Mouse (Mus musculus): Measurements from ENCODE around the gene Myh9. TPM values are rescaled to one million over a fixed set of nuclear protein-coding genes. Genes with fewer than 3 reads are reported as not detected.

Gene Myh9
- polyA plus RNA-seq, 1 experiment from 2014 or later, result 86.6 TPM

DNA sequence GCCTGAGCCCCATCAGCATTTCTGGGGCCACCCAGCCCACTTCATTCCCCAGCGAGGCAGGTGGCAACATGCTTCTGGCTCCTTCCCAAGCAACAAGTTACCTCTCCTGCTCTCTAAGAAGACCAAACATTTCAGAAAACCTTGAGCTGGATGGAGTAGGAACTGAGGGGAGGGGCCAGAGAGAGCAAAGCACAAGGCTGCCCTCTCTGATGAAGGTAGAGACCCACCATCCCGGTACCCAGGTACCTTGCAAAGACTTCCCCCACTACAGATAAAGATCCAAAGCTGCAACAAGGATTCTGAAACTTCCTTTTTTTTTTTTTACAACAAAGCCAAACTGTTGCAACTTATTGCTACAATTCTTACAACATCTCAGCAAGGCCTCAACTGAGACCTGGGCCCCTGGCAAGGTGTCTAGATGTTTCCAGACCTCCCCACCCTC is 10.8 kb downstream of the Myh9 start:
- Histone ChIP-seq H3K27ac (ENCODE audit: low read depth) (peak overlapping the region; percentile 73), H3K4me1 (ENCODE audit: insufficient read depth) (peaks cover 50% of the 10 kb centered on the region), H3K9ac (no peak overlapping the region), H3K4me2 (no peak overlapping the region), H3K27me3 (ENCODE audit: insufficient read depth, low read length) (no peaks in the 10 kb centered on the region), H3K36me3 (ENCODE audit: insufficient read depth) (peaks cover 21% of the 10 kb centered on the region), H3K4me3 (ENCODE audit: low read depth, low read length) (no peak overlapping the region), H3K9me3 (ENCODE audit: low read depth, low read length) (no peaks in the 10 kb centered on the region)
- 58% methylated on average over 2 of the region's 2 CpGs for WGBS
- ATAC-seq (ENCODE audit: insufficient read depth) (no peak), DNase-seq (peak; percentile 48)
- no peak for TF ChIP-seq CTCF (IDR thresholded peaks at IDR 0.05; ENCODE audit: low read depth)

DNA sequence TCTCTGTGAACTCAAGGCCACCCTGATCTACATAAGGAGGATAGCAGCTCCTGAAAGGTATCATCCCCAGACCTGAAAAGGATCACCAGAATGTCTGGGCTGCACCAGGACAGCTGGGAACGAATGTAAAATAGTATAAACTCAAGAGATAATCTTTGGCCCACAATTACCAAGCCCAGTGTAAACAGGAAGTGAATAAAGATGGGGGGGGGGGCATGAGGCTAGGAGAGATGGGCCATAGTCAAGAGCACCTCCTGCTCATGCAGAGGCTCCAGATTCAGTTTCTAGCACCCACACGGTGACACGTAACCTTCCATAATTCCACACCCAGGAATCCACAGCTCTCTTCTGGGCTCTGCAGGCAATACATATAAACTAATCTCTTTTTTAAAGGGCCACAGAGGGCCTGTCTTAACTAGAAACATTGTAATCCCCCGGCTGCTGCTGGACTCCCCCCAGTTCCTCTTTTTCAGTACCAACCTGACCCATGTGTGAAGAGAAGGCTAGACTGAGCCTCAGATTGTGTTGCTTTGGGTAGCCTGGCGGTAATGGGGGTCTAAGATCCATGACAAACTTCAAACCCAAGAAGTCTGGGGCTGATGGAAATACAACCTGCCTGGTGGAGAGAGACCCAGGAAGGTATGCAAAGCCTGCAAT is 11.4 kb downstream of the Myh9 start:
- no peaks in the 10 kb centered on the region for H3K27me3 ChIP-seq (ENCODE audit: insufficient read depth, low read length)
- WGBS, result 73% methylated on average over 5 of the region's 5 CpGs
- H3K4me1 ChIP-seq (ENCODE audit: insufficient read depth), result peaks cover 46% of the 10 kb centered on the region
- H3K36me3 ChIP-seq (ENCODE audit: insufficient read depth), result peaks cover 25% of the 10 kb centered on the region
- no peak overlapping the region for H3K9ac ChIP-seq
- no peak for TF ChIP-seq CTCF (IDR thresholded peaks at IDR 0.05; ENCODE audit: low read depth)
- no peaks in the 10 kb centered on the region for H3K9me3 ChIP-seq (ENCODE audit: low read depth, low read length)
- H3K4me3 ChIP-seq (ENCODE audit: low read depth, low read length), result no peak overlapping the region
- DNase-seq (no peak), ATAC-seq (ENCODE audit: insufficient read depth) (no peak)
- no peak overlapping the region for H3K4me2 ChIP-seq
- H3K27ac ChIP-seq (ENCODE audit: low read depth), result peak overlapping the region; percentile 73

DNA sequence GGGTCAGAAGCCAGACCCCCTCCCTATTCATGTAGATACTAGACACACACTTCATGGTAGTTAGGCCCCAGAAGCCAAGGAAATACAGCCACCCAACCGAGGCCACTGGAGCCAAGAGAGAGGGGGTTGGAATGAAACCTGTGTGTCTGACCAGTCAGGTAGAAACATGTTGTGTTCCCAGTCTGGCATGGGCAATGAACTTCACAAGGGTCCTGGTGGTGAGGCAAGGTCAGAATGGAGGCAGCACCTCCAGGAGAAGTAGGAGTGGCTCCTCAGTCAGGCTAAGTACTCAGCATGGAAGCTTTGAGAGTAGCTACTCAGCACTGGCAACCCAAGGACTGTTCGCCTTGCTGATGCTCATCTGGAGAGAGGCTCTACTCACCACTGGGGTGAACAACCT is 12.4 kb downstream of the Myh9 start:
- 82% methylated on average over 2 of the region's 2 CpGs for WGBS
- no peak for ATAC-seq (ENCODE audit: insufficient read depth)
- H3K9ac ChIP-seq, result no peak overlapping the region
- peaks cover 43% of the 10 kb centered on the region for H3K4me1 ChIP-seq (ENCODE audit: insufficient read depth)
- H3K36me3 ChIP-seq (ENCODE audit: insufficient read depth), result peaks cover 25% of the 10 kb centered on the region
- H3K9me3 ChIP-seq (ENCODE audit: low read depth, low read length), result no peaks in the 10 kb centered on the region
- H3K27me3 ChIP-seq (ENCODE audit: insufficient read depth, low read length), result no peaks in the 10 kb centered on the region
- no peak overlapping the region for H3K4me3 ChIP-seq (ENCODE audit: low read depth, low read length)
- TF ChIP-seq CTCF (IDR thresholded peaks at IDR 0.05; ENCODE audit: low read depth), result no peak
- no peak for DNase-seq
- peak overlapping the region; percentile 46 for H3K27ac ChIP-seq (ENCODE audit: low read depth)
- H3K4me2 ChIP-seq, result no peak overlapping the region

DNA sequence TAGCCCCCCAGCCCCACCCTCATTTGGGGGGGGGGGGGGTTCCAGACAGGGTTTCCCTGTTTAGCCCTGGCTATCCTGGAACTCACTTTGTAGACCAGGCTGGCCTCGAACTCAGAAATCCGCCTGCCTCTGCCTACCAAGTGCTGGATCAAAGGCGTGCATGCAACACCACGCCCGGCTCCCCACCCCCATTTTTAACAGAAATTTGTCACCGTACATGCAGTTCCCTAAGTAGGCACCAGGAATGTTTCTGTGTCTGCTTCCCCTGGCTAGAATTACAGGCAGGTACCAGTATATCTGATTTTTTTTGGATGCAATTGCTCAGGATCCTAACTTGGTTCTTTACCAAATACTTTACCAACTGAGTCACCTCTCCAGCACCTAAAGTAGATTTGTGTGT is 13.1 kb downstream of the Myh9 start:
- H3K9me3 ChIP-seq (ENCODE audit: low read depth, low read length), result no peaks in the 10 kb centered on the region
- no peak overlapping the region; the same call in 1 of the 2 replicates for H3K27ac ChIP-seq (ENCODE audit: low read depth)
- H3K4me3 ChIP-seq (ENCODE audit: low read depth, low read length), result no peak overlapping the region
- H3K4me2 ChIP-seq, result no peak overlapping the region
- H3K36me3 ChIP-seq (ENCODE audit: insufficient read depth), result peaks cover 26% of the 10 kb centered on the region
- WGBS, result 90% methylated on average over 6 of the region's 6 CpGs
- no peak for TF ChIP-seq CTCF (IDR thresholded peaks at IDR 0.05; ENCODE audit: low read depth)
- ATAC-seq (ENCODE audit: insufficient read depth) (no peak), DNase-seq (no peak)
- H3K27me3 ChIP-seq (ENCODE audit: insufficient read depth, low read length), result no peaks in the 10 kb centered on the region
- H3K4me1 ChIP-seq (ENCODE audit: insufficient read depth), result peaks cover 45% of the 10 kb centered on the region
- H3K9ac ChIP-seq, result no peak overlapping the region

DNA sequence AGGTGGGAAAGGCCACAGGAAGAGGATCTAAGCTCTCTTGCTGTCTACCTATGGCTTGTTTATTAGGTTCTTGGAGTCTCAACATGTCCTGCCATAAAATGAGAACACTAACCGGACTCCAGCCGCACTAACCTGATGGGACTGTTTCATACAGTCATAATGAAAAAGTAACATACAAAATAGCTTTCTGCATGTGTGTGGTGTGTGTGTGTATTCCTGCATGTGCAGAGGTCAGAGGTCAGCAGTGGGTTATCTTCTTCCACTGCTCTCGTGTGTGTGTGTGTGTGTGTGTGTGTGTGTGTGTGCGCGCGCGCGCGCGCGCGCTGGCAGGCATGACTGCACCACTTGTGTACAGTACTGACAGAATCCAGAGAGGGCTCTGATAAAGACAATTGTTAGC is 13.7 kb downstream of the Myh9 start:
- Histone ChIP-seq H3K4me1 (ENCODE audit: insufficient read depth) (peaks cover 47% of the 10 kb centered on the region), H3K4me2 (peak overlapping the region; percentile 29; the same call in 1 of the 2 replicates), H3K27ac (ENCODE audit: low read depth) (peak overlapping the region; percentile 90), H3K36me3 (ENCODE audit: insufficient read depth) (peaks cover 28% of the 10 kb centered on the region), H3K4me3 (ENCODE audit: low read depth, low read length) (no peak overlapping the region), H3K9me3 (ENCODE audit: low read depth, low read length) (no peaks in the 10 kb centered on the region), H3K9ac (0 out of 2 replicates have a peak overlapping the region, but pooled peaks have one; percentile 8), H3K27me3 (ENCODE audit: insufficient read depth, low read length) (no peaks in the 10 kb centered on the region)
- no peak for TF ChIP-seq CTCF (IDR thresholded peaks at IDR 0.05; ENCODE audit: low read depth)
- 72% methylated on average over 12 of the region's 12 CpGs for WGBS
- no peak for ATAC-seq (ENCODE audit: insufficient read depth)
- DNase-seq, result no peak

DNA sequence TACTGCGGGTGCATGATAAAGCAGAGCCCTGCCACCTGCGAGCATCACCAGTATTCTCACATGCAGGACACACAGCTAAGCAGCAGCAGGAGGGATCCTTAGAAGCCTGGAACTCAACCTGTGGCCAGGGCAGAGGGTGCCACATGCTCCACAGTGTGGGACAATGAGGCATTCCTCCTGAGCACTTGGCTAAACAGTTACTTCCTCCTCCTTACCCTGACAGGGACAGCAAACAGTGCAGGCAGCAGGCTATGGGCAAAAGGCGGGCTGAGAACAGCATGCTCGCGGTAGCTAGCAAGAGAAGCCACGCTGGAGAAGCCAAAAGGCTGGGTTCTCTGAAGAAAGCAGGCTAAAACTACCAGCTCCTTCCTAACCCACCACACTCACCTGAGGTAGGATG is 14.2 kb downstream of the Myh9 start:
- Histone ChIP-seq H3K4me1 (ENCODE audit: insufficient read depth) (peaks cover 47% of the 10 kb centered on the region), H3K9ac (0 out of 2 replicates have a peak overlapping the region, but pooled peaks have one; percentile 8), H3K9me3 (ENCODE audit: low read depth, low read length) (no peaks in the 10 kb centered on the region), H3K36me3 (ENCODE audit: insufficient read depth) (peaks cover 26% of the 10 kb centered on the region), H3K4me2 (peak overlapping the region; percentile 29; the same call in 1 of the 2 replicates), H3K4me3 (ENCODE audit: low read depth, low read length) (no peak overlapping the region), H3K27me3 (ENCODE audit: insufficient read depth, low read length) (no peaks in the 10 kb centered on the region), H3K27ac (ENCODE audit: low read depth) (peak overlapping the region; percentile 90)
- ATAC-seq (ENCODE audit: insufficient read depth) (no peak), DNase-seq (peak; percentile 50)
- no peak for TF ChIP-seq CTCF (IDR thresholded peaks at IDR 0.05; ENCODE audit: low read depth)
- WGBS, result 26% methylated on average over 6 of the region's 6 CpGs

DNA sequence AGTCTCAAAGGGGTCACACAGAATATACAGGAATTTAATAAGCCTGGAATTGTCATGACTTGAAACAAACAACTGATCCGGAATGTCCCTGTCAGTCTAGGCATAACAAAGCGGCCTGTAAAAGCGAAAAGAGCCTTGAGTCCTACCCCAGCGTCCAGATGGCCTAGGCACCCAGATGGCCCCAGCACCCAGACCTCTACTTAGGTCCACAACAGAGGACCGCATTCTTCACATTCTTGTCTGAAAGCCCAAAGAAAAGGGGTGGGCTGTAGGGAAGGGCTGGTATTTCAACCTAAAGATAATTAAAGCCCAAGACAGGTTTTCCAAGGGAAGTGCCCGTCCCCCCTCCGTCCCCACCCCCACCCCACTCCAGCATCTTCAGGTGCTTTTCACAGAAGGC is 14.6 kb downstream of the Myh9 start:
- ATAC-seq (ENCODE audit: insufficient read depth) (0 out of 2 replicates have a peak, but pooled peaks have one; percentile 6), DNase-seq (no peak)
- WGBS, result 27% methylated on average over 7 of the region's 7 CpGs

More for the DNA sequence above, 14.6 kb downstream of the Myh9 start:
- H3K27me3 ChIP-seq (ENCODE audit: insufficient read depth, low read length), result no peaks in the 10 kb centered on the region
- no peak for TF ChIP-seq CTCF (IDR thresholded peaks at IDR 0.05; ENCODE audit: low read depth)
- peaks cover 26% of the 10 kb centered on the region for H3K36me3 ChIP-seq (ENCODE audit: insufficient read depth)
- peak overlapping the region; percentile 29; the same call in 1 of the 2 replicates for H3K4me2 ChIP-seq
- H3K4me1 ChIP-seq (ENCODE audit: insufficient read depth), result peaks cover 50% of the 10 kb centered on the region
- 0 out of 2 replicates have a peak overlapping the region, but pooled peaks have one; percentile 8 for H3K9ac ChIP-seq
- H3K9me3 ChIP-seq (ENCODE audit: low read depth, low read length), result no peaks in the 10 kb centered on the region
- H3K4me3 ChIP-seq (ENCODE audit: low read depth, low read length), result no peak overlapping the region
- H3K27ac ChIP-seq (ENCODE audit: low read depth), result peak overlapping the region; percentile 90

Data from lung, embryonic 14.5 days (tissue).